Mouse (Mus musculus): Measurements from ENCODE around the gene Bfsp2. TPM values are rescaled to one million over a fixed set of nuclear protein-coding genes. Genes with fewer than 3 reads are reported as not detected.
"Not testable (repeated sequence)": the region's sequence is repeated elsewhere in the genome, so short reads cannot be mapped to it uniquely, and the experiment has no call there.

The Bfsp2 gene
- polyA plus RNA-seq, 2 experiments, result 1.0 to 1.9 TPM

- no peak for TF ChIP-seq POLR2A (IDR thresholded peaks at IDR 0.05; ENCODE audit: borderline replicate concordance, extremely low read depth, insufficient read depth, insufficient read length)
- H3K27me3 ChIP-seq (ENCODE audit: control insufficient read depth, insufficient read depth, low read length), result no peaks in the 10 kb centered on the region
- H3K27ac ChIP-seq (replicated peaks; ENCODE audit: low read depth, low read length), result no peak overlapping the region
- no peaks in the 10 kb centered on the region for H3K36me3 ChIP-seq (ENCODE audit: control insufficient read depth, insufficient read depth, low read length)
- no peak for ATAC-seq (ENCODE audit: low FRiP score, low read depth)
- no peaks in the 10 kb centered on the region for H3K4me1 ChIP-seq (ENCODE audit: control insufficient read depth, insufficient read depth, low read length)
- no peak overlapping the region for H3K4me3 ChIP-seq (replicated peaks; ENCODE audit: low read length)
- DNase-seq (ENCODE audit: low spot score), result no peak
- H3K9me3 ChIP-seq (ENCODE audit: control insufficient read depth, low read length), result no peaks in the 10 kb centered on the region
- H3K9ac ChIP-seq (ENCODE audit: low read depth, low read length, severe bottlenecking), result no peak overlapping the region
- H3K4me2 ChIP-seq (replicated peaks; ENCODE audit: low read depth, low read length, severe bottlenecking), result no peak overlapping the region
- 65% methylated on average over 11 of the region's 11 CpGs for WGBS
These were observed 55.4 kb downstream of the Bfsp2 start for GRCm38 (mm10) chr9:103424869-103425268.

GRCm38 (mm10) chr9:103423951-103424350, 56.3 kb downstream of the Bfsp2 start:
- H3K9ac ChIP-seq (ENCODE audit: low read depth, low read length, severe bottlenecking), result no peak overlapping the region
- H3K9me3 ChIP-seq (ENCODE audit: control insufficient read depth, low read length), result no peaks in the 10 kb centered on the region
- no peak for ATAC-seq (ENCODE audit: low FRiP score, low read depth)
- 79% methylated on average over 7 of the region's 8 CpGs for WGBS
- H3K4me2 ChIP-seq (replicated peaks; ENCODE audit: low read depth, low read length, severe bottlenecking), result no peak overlapping the region
- DNase-seq (ENCODE audit: low spot score), result no peak
- H3K27ac ChIP-seq (replicated peaks; ENCODE audit: low read depth, low read length), result no peak overlapping the region
- no peaks in the 10 kb centered on the region for H3K36me3 ChIP-seq (ENCODE audit: control insufficient read depth, insufficient read depth, low read length)
- H3K4me3 ChIP-seq (replicated peaks; ENCODE audit: low read length), result no peak overlapping the region
- H3K4me1 ChIP-seq (ENCODE audit: control insufficient read depth, insufficient read depth, low read length), result no peaks in the 10 kb centered on the region
- TF ChIP-seq POLR2A (IDR thresholded peaks at IDR 0.05; ENCODE audit: borderline replicate concordance, extremely low read depth, insufficient read depth, insufficient read length), result no peak
- H3K27me3 ChIP-seq (ENCODE audit: control insufficient read depth, insufficient read depth, low read length), result no peaks in the 10 kb centered on the region

GRCm38 (mm10) chr9:103423384-103423783, 56.8 kb downstream of the Bfsp2 start:
- Histone ChIP-seq H3K4me2 (replicated peaks; ENCODE audit: low read depth, low read length, severe bottlenecking) (no peak overlapping the region), H3K4me3 (replicated peaks; ENCODE audit: low read length) (no peak overlapping the region), H3K4me1 (ENCODE audit: control insufficient read depth, insufficient read depth, low read length) (no peaks in the 10 kb centered on the region), H3K36me3 (ENCODE audit: control insufficient read depth, insufficient read depth, low read length) (no peaks in the 10 kb centered on the region), H3K9ac (ENCODE audit: low read depth, low read length, severe bottlenecking) (no peak overlapping the region), H3K9me3 (ENCODE audit: control insufficient read depth, low read length) (no peaks in the 10 kb centered on the region), H3K27ac (replicated peaks; ENCODE audit: low read depth, low read length) (no peak overlapping the region), H3K27me3 (ENCODE audit: control insufficient read depth, insufficient read depth, low read length) (no peaks in the 10 kb centered on the region)
- 68% methylated on average over 7 of the region's 7 CpGs for WGBS
- no peak for TF ChIP-seq POLR2A (IDR thresholded peaks at IDR 0.05; ENCODE audit: borderline replicate concordance, extremely low read depth, insufficient read depth, insufficient read length)
- ATAC-seq (ENCODE audit: low FRiP score, low read depth), result no peak
- DNase-seq (ENCODE audit: low spot score), result no peak

DNA sequence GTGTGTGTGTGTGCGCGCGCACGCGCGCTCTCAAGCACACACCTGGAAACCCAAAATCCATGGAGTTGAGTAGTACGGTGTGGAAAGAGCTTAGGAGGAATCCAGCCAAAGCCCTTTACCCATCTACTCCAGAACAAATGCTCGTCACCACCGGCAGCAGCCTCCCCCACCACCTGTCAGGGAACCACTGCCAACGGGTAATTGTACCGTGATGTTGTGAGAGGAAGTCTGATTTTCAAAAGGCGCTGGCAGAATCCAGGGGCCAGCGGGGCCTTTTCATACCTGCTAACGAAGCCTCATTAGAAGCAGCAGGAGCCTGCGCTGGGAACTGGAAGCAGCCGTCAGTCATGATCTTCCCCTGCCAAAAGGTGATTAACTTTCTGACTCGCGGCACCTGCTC, 57.4 kb downstream of the Bfsp2 start:
- H3K27ac ChIP-seq (replicated peaks; ENCODE audit: low read depth, low read length), result no peak overlapping the region
- ATAC-seq (ENCODE audit: low FRiP score, low read depth) (peak; percentile 19; the same call in 1 of the 2 replicates), DNase-seq (ENCODE audit: low spot score) (no peak)
- H3K27me3 ChIP-seq (ENCODE audit: control insufficient read depth, insufficient read depth, low read length), result no peaks in the 10 kb centered on the region
- no peaks in the 10 kb centered on the region for H3K4me1 ChIP-seq (ENCODE audit: control insufficient read depth, insufficient read depth, low read length)
- TF ChIP-seq POLR2A (IDR thresholded peaks at IDR 0.05; ENCODE audit: borderline replicate concordance, extremely low read depth, insufficient read depth, insufficient read length), result no peak
- H3K4me3 ChIP-seq (replicated peaks; ENCODE audit: low read length), result no peak overlapping the region
- no peak overlapping the region for H3K4me2 ChIP-seq (replicated peaks; ENCODE audit: low read depth, low read length, severe bottlenecking)
- no peak overlapping the region for H3K9ac ChIP-seq (ENCODE audit: low read depth, low read length, severe bottlenecking)
- H3K36me3 ChIP-seq (ENCODE audit: control insufficient read depth, insufficient read depth, low read length), result no peaks in the 10 kb centered on the region
- WGBS, result 39% methylated on average over 18 of the region's 18 CpGs
- H3K9me3 ChIP-seq (ENCODE audit: control insufficient read depth, low read length), result no peaks in the 10 kb centered on the region

DNA sequence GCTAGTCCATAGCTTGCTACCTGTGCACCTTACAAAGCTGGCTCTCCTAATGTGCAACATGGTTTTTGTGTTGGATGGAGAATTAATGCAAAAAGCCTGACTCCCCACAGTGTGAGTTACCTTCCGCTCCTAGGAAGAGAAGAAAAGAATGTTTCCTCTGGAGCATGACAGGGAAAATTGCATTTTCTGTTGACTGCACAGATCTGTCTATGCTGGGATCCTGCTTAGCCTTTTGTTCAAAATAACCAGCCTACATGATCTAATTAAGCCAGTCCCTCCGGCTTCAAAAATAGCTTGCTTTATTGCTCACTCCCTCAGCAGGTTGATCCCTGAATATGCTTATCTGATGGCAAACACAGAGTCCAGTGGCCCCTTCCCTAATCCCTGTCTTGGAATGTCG, 59.4 kb downstream of the Bfsp2 start:
- ATAC-seq (ENCODE audit: low FRiP score, low read depth), result no peak
- no peak overlapping the region for H3K27ac ChIP-seq (replicated peaks; ENCODE audit: low read depth, low read length)

DNA sequence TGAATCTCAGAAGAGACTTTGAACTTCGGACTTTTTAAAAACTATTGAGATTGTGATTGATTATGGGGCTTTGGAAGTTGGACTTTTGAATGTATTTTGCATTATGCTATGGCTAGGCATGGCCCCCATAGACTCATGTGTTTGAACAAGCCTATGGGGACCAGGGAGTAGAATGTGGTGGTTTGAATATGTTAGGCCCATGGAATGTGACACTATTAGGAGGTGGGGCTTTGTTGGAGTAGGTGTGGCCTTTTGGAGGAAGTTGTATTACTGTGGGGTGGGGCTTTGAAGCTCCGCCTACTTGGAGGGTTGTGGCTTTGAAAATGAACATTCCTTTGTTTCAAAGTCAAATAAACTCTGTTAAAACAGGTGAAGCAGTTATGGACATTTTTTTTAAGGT, 61.4 kb downstream of the Bfsp2 start:
- Histone ChIP-seq H3K27ac (replicated peaks; ENCODE audit: low read depth, low read length) (no peak overlapping the region), H3K4me2 (replicated peaks; ENCODE audit: low read depth, low read length, severe bottlenecking) (no peak overlapping the region), H3K36me3 (ENCODE audit: control insufficient read depth, insufficient read depth, low read length) (no peaks in the 10 kb centered on the region), H3K27me3 (ENCODE audit: control insufficient read depth, insufficient read depth, low read length) (no peaks in the 10 kb centered on the region), H3K9me3 (ENCODE audit: control insufficient read depth, low read length) (no peaks in the 10 kb centered on the region), H3K4me1 (ENCODE audit: control insufficient read depth, insufficient read depth, low read length) (no peaks in the 10 kb centered on the region), H3K4me3 (replicated peaks; ENCODE audit: low read length) (no peak overlapping the region), H3K9ac (ENCODE audit: low read depth, low read length, severe bottlenecking) (no peak overlapping the region)
- no peak for ATAC-seq (ENCODE audit: low FRiP score, low read depth)
- no peak for TF ChIP-seq POLR2A (IDR thresholded peaks at IDR 0.05; ENCODE audit: borderline replicate concordance, extremely low read depth, insufficient read depth, insufficient read length)
- DNase-seq (ENCODE audit: low spot score), result no peak
- 81% methylated on average over 2 of the region's 2 CpGs for WGBS

More for the DNA sequence above, 59.4 kb downstream of the Bfsp2 start:
- Histone ChIP-seq H3K9ac (ENCODE audit: low read depth, low read length, severe bottlenecking) (no peak overlapping the region), H3K4me3 (replicated peaks; ENCODE audit: low read length) (no peak overlapping the region), H3K27me3 (ENCODE audit: control insufficient read depth, insufficient read depth, low read length) (no peaks in the 10 kb centered on the region), H3K9me3 (ENCODE audit: control insufficient read depth, low read length) (no peaks in the 10 kb centered on the region), H3K4me2 (replicated peaks; ENCODE audit: low read depth, low read length, severe bottlenecking) (no peak overlapping the region), H3K36me3 (ENCODE audit: control insufficient read depth, insufficient read depth, low read length) (no peaks in the 10 kb centered on the region), H3K4me1 (ENCODE audit: control insufficient read depth, insufficient read depth, low read length) (no peaks in the 10 kb centered on the region)
- no peak for TF ChIP-seq POLR2A (IDR thresholded peaks at IDR 0.05; ENCODE audit: borderline replicate concordance, extremely low read depth, insufficient read depth, insufficient read length)
- WGBS, result 60% methylated on average over 3 of the region's 3 CpGs
- DNase-seq (ENCODE audit: low spot score), result no peak

- not testable (repeated sequence) for H3K27ac ChIP-seq (replicated peaks; ENCODE audit: low read depth, low read length); DNase-seq (ENCODE audit: low spot score); ATAC-seq (ENCODE audit: low FRiP score, low read depth); H3K27me3 ChIP-seq (ENCODE audit: control insufficient read depth, insufficient read depth, low read length); H3K4me3 ChIP-seq (replicated peaks; ENCODE audit: low read length); H3K9ac ChIP-seq (ENCODE audit: low read depth, low read length, severe bottlenecking); H3K4me1 ChIP-seq (ENCODE audit: control insufficient read depth, insufficient read depth, low read length); H3K36me3 ChIP-seq (ENCODE audit: control insufficient read depth, insufficient read depth, low read length); H3K9me3 ChIP-seq (ENCODE audit: control insufficient read depth, low read length); H3K4me2 ChIP-seq (replicated peaks; ENCODE audit: low read depth, low read length, severe bottlenecking)
- WGBS, result 93% methylated on average over 1 of the region's 1 CpGs
These were observed 62.0 kb downstream of the Bfsp2 start for GRCm38 (mm10) chr9:103418267-103418666.
